19 mouse cellular contexts compared by ENCODE assay signal in the genomic region with DNA sequence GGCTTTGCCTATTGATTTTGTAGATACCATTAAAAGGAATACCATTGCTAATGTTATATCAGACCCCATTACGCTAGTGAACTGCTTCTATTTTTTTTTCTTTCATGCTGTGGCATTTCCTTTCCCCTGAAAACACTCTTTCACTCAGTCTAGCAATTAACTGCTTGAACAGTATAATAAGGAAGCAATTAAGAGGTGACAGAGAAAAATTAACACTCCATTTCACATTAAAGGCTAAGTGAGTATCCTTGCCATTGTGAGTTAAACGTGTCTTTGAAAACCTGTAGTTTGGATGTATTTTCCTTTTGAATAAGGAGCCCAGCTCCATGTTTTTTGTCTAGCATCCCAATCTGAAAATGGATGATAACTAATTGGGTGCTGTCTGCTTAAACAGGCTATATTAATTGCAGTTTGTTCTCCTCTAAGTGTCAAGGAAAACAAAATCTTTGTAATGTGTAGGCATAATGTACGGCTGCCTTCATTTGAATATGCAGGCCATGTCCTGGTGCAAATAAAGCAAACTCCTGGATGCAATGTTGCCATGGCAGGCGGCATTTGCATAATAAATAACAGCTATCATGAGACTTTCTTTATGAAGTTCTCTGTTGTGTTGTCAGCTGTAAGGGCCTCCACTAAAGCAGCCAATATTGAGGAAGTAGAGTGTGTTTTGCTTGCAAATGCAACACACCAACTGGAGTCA.
DNase-seq lines count a peak whose midpoint lies in the region; ATAC-seq and TF ChIP-seq lines count a peak whose summit lies in the region.
"Had no signal": no experiment of that assay in that cellular context is flagged by ENCODE, and none has a peak within 500 bp of the region (broad histone marks: within the 10 kb centered on the region; RNA-seq: fewer than 3 reads in every experiment).

No protein-coding gene starts in this region.

- no peak overlapping the region for H3K4me3 ChIP-seq in midbrain, postnatal 0 days (ENCODE audit: low read depth, low read length)
- H3K4me3 ChIP-seq in midbrain, embryonic 11.5 days (ENCODE audit: low read depth, low read length), result no peak overlapping the region
- no peak overlapping the region for H3K4me3 ChIP-seq in forebrain, embryonic 11.5 days (ENCODE audit: low read depth, low read length)
- no peak overlapping the region for H3K4me3 ChIP-seq in forebrain, postnatal 0 days (ENCODE audit: low read depth, low read length)
- H3K4me3 ChIP-seq in neural tube, embryonic 14.5 days (ENCODE audit: low read depth, low read length), result no peak overlapping the region
- H3K4me3 ChIP-seq: kidney, embryonic 15.5 days; liver, embryonic 12.5 days had no signal

- DNase-seq in midbrain, postnatal 0 days (ENCODE audit: low spot score), result peak; percentile 5
- DNase-seq in midbrain, embryonic 11.5 days (ENCODE audit: low spot score, missing footprints), result no peak
- DNase-seq in forebrain, embryonic 11.5 days (ENCODE audit: low spot score), result no peak
- DNase-seq in forebrain, postnatal 0 days, result peak; percentile 10
- DNase-seq in adrenal gland, adult 18-20 months (ENCODE audit: low spot score in 2 of 2), result no peak
- DNase-seq in right cerebral cortex, postnatal 25 days, result no peak
- DNase-seq: adrenal gland, adult 2 months; B cell, adult 2 months; cerebellum, adult 9-11 months; gastrocnemius, postnatal 10 days; heart, adult 18-20 months; heart, postnatal 4 days; lung, adult 2 months; right cerebral cortex, postnatal 14 days; thymus, postnatal 4 days had no signal

- H3K27ac ChIP-seq in midbrain, postnatal 0 days (ENCODE audit: low read depth, low read length), result no peak overlapping the region
- no peak overlapping the region for H3K27ac ChIP-seq in midbrain, embryonic 11.5 days (ENCODE audit: low read depth, low read length)
- no peak overlapping the region for H3K27ac ChIP-seq in forebrain, embryonic 11.5 days (ENCODE audit: low read depth, low read length)
- no peak overlapping the region for H3K27ac ChIP-seq in forebrain, postnatal 0 days (ENCODE audit: low read depth, low read length)
- H3K27ac ChIP-seq in neural tube, embryonic 14.5 days (ENCODE audit: low read depth, low read length), result no peak overlapping the region
- H3K27ac ChIP-seq: kidney, embryonic 15.5 days; liver, embryonic 12.5 days had no signal

- H3K9ac ChIP-seq in midbrain, postnatal 0 days (replicated peaks; ENCODE audit: low read length, poor library complexity, severe bottlenecking), result no peak overlapping the region
- H3K9ac ChIP-seq in midbrain, embryonic 11.5 days (ENCODE audit: low read length), result no peak overlapping the region
- no peak overlapping the region for H3K9ac ChIP-seq in forebrain, embryonic 11.5 days (ENCODE audit: low read length)
- no peak overlapping the region for H3K9ac ChIP-seq in forebrain, postnatal 0 days
- no peak overlapping the region for H3K9ac ChIP-seq in neural tube, embryonic 14.5 days (replicated peaks; ENCODE audit: low read depth, low read length)
- H3K9ac ChIP-seq: kidney, embryonic 15.5 days; liver, embryonic 12.5 days had no signal

- no peaks in the 10 kb centered on the region for H3K36me3 ChIP-seq in midbrain, postnatal 0 days (ENCODE audit: insufficient read depth, low read length)
- no peaks in the 10 kb centered on the region for H3K36me3 ChIP-seq in midbrain, embryonic 11.5 days (ENCODE audit: control insufficient read depth, insufficient read depth, low read length)
- H3K36me3 ChIP-seq in forebrain, embryonic 11.5 days (ENCODE audit: control insufficient read depth, insufficient read depth, low read length), result no peaks in the 10 kb centered on the region
- no peaks in the 10 kb centered on the region for H3K36me3 ChIP-seq in forebrain, postnatal 0 days (ENCODE audit: insufficient read depth)
- no peaks in the 10 kb centered on the region for H3K36me3 ChIP-seq in neural tube, embryonic 14.5 days (ENCODE audit: control insufficient read depth, insufficient read depth, low read length)
- H3K36me3 ChIP-seq: kidney, embryonic 15.5 days; liver, embryonic 12.5 days had no signal

- H3K9me3 ChIP-seq in midbrain, postnatal 0 days (ENCODE audit: low read length), result no peaks in the 10 kb centered on the region
- no peaks in the 10 kb centered on the region for H3K9me3 ChIP-seq in midbrain, embryonic 11.5 days (ENCODE audit: control insufficient read depth, low read length)
- H3K9me3 ChIP-seq in forebrain, embryonic 11.5 days (ENCODE audit: control insufficient read depth, low read length), result no peaks in the 10 kb centered on the region
- H3K9me3 ChIP-seq in forebrain, postnatal 0 days (ENCODE audit: low read length), result no peaks in the 10 kb centered on the region
- no peaks in the 10 kb centered on the region for H3K9me3 ChIP-seq in neural tube, embryonic 14.5 days (ENCODE audit: control insufficient read depth, low read length)
- H3K9me3 ChIP-seq: kidney, embryonic 15.5 days; liver, embryonic 12.5 days had no signal

- H3K4me1 ChIP-seq in midbrain, postnatal 0 days (ENCODE audit: insufficient read depth, low read length), result no peaks in the 10 kb centered on the region
- no peaks in the 10 kb centered on the region for H3K4me1 ChIP-seq in midbrain, embryonic 11.5 days (ENCODE audit: control insufficient read depth, insufficient read depth, low read length)
- H3K4me1 ChIP-seq in forebrain, embryonic 11.5 days (replicated peaks; ENCODE audit: control insufficient read depth, insufficient read depth, low read length), result no peaks in the 10 kb centered on the region
- no peaks in the 10 kb centered on the region for H3K4me1 ChIP-seq in forebrain, postnatal 0 days (ENCODE audit: insufficient read depth)
- no peaks in the 10 kb centered on the region for H3K4me1 ChIP-seq in neural tube, embryonic 14.5 days (ENCODE audit: control insufficient read depth, insufficient read depth, low read length)
- H3K4me1 ChIP-seq: kidney, embryonic 15.5 days; liver, embryonic 12.5 days had no signal

- H3K27me3 ChIP-seq in midbrain, postnatal 0 days (ENCODE audit: insufficient read depth, low read length), result no peaks in the 10 kb centered on the region
- no peaks in the 10 kb centered on the region for H3K27me3 ChIP-seq in midbrain, embryonic 11.5 days (ENCODE audit: control insufficient read depth, insufficient read depth, low read length)
- no peaks in the 10 kb centered on the region; the same call in 1 of the 2 replicates for H3K27me3 ChIP-seq in forebrain, embryonic 11.5 days (ENCODE audit: control insufficient read depth, insufficient read depth, low read length)
- no peaks in the 10 kb centered on the region for H3K27me3 ChIP-seq in forebrain, postnatal 0 days (ENCODE audit: insufficient read depth, low read length)
- no peaks in the 10 kb centered on the region for H3K27me3 ChIP-seq in neural tube, embryonic 14.5 days (ENCODE audit: control insufficient read depth, insufficient read depth, low read length)
- H3K27me3 ChIP-seq: kidney, embryonic 15.5 days; liver, embryonic 12.5 days had no signal

- ATAC-seq in midbrain, postnatal 0 days (ENCODE audit: low FRiP score), result no peak
- ATAC-seq in midbrain, embryonic 11.5 days (ENCODE audit: low FRiP score), result no peak
- ATAC-seq in forebrain, embryonic 11.5 days (replicated peaks; ENCODE audit: low FRiP score), result peak; percentile 89
- peak; percentile 82 for ATAC-seq in forebrain, postnatal 0 days
- peak; percentile 56; the same call in 1 of the 2 replicates for ATAC-seq in neural tube, embryonic 14.5 days (ENCODE audit: low read depth)
- ATAC-seq: intestine, embryonic 16.5 days; liver, embryonic 12.5 days had no signal

- H3K4me2 ChIP-seq in midbrain, postnatal 0 days (ENCODE audit: low read depth, low read length, poor library complexity, severe bottlenecking), result no peak overlapping the region
- no peak overlapping the region for H3K4me2 ChIP-seq in midbrain, embryonic 11.5 days
- no peak overlapping the region for H3K4me2 ChIP-seq in forebrain, embryonic 11.5 days (ENCODE audit: low read depth, low read length, severe bottlenecking)
- H3K4me2 ChIP-seq in forebrain, postnatal 0 days (ENCODE audit: low read depth), result no peak overlapping the region
- H3K4me2 ChIP-seq in neural tube, embryonic 14.5 days (ENCODE audit: low read depth, low read length), result no peak overlapping the region
- H3K4me2 ChIP-seq: kidney, embryonic 15.5 days; liver, embryonic 12.5 days had no signal

- WGBS in midbrain, postnatal 0 days, result 55% methylated on average over 4 of the region's 4 CpGs
- 74% methylated on average over 4 of the region's 4 CpGs for WGBS in midbrain, embryonic 11.5 days
- 33% methylated on average over 4 of the region's 4 CpGs for WGBS in forebrain, embryonic 11.5 days
- 28% methylated on average over 4 of the region's 4 CpGs for whole genome bisulfite sequencing in forebrain, postnatal 0 days
- WGBS in neural tube, embryonic 14.5 days, result 27% methylated on average over 4 of the region's 4 CpGs

- no peak for TF ChIP-seq CTCF in midbrain, postnatal 0 days (IDR thresholded peaks at IDR 0.05)
- TF ChIP-seq CTCF in forebrain, postnatal 0 days (IDR thresholded peaks at IDR 0.05; ENCODE audit: low read depth), result no peak

Comparison
In these comparisons a context has a peak if more than half of its experiments do, and no peak if none do; other contexts are left out.
1. DNase-seq: peak in midbrain, postnatal 0 days (single experiment) and forebrain, postnatal 0 days (single experiment); none in midbrain, embryonic 11.5 days (single experiment), forebrain, embryonic 11.5 days (single experiment), adrenal gland, adult 18-20 months (0 of 2) and right cerebral cortex, postnatal 25 days (single experiment).
2. ATAC-seq: peak in forebrain, embryonic 11.5 days (single experiment), forebrain, postnatal 0 days (single experiment) and neural tube, embryonic 14.5 days (single experiment); none in midbrain, postnatal 0 days (single experiment) and midbrain, embryonic 11.5 days (single experiment).